Mouse (Mus musculus): ENCODE data around the gene Xylt1. TPM values are rescaled to one million over a fixed set of nuclear protein-coding genes. Genes with fewer than 3 reads are reported as not detected.

Xylt1 gene
- polyA plus RNA-seq, 1 experiment, result 2.7 TPM

- no peak for DNase-seq
- WGBS, result 30% methylated on average over 5 of the region's 5 CpGs
- Histone ChIP-seq H3K4me1 (ENCODE audit: control insufficient read depth, insufficient read depth, low read length) (0 out of 2 replicates have a peak, but pooled peaks cover 2% of the 10 kb centered on the region), H3K4me3 (replicated peaks; ENCODE audit: extremely low read depth, low read depth, low read length) (no peak overlapping the region)
- TF ChIP-seq POLR2A (IDR thresholded peaks at IDR 0.05; ENCODE audit: borderline replicate concordance, extremely low read depth, low read depth, low read length) (no peak), CTCF (IDR thresholded peaks at IDR 0.05; ENCODE audit: insufficient read depth, low read length) (no peak)
Observed at GRCm38 (mm10) chr7:117412405-117412804, 31.6 kb downstream of the Xylt1 start.

GRCm38 (mm10) chr7:117414341-117415008 lies 33.7 kb downstream of the Xylt1 start:
- 76% methylated on average over 12 of the region's 12 CpGs for WGBS
- H3K4me3 ChIP-seq (replicated peaks; ENCODE audit: extremely low read depth, low read depth, low read length), result no peak overlapping the region
- TF ChIP-seq POLR2A (IDR thresholded peaks at IDR 0.05; ENCODE audit: borderline replicate concordance, extremely low read depth, low read depth, low read length) (no peak), CTCF (IDR thresholded peaks at IDR 0.05; ENCODE audit: insufficient read depth, low read length) (no peak)
- no peak for DNase-seq
- H3K4me1 ChIP-seq (ENCODE audit: control insufficient read depth, insufficient read depth, low read length), result 0 out of 2 replicates have a peak, but pooled peaks cover 2% of the 10 kb centered on the region

GRCm38 (mm10) chr7:117415009-117415363 lies 34.2 kb downstream of the Xylt1 start:
- no peak overlapping the region for H3K4me3 ChIP-seq (replicated peaks; ENCODE audit: extremely low read depth, low read depth, low read length)
- WGBS, result 74% methylated on average over 8 of the region's 8 CpGs
- TF ChIP-seq POLR2A (IDR thresholded peaks at IDR 0.05; ENCODE audit: borderline replicate concordance, extremely low read depth, low read depth, low read length) (no peak), CTCF (IDR thresholded peaks at IDR 0.05; ENCODE audit: insufficient read depth, low read length) (no peak)
- 0 out of 2 replicates have a peak, but pooled peaks cover 2% of the 10 kb centered on the region for H3K4me1 ChIP-seq (ENCODE audit: control insufficient read depth, insufficient read depth, low read length)
- no peak for DNase-seq

- no peak for DNase-seq
- no peak overlapping the region for H3K4me3 ChIP-seq (replicated peaks; ENCODE audit: extremely low read depth, low read depth, low read length)
- 37% methylated on average over 5 of the region's 5 CpGs for WGBS
- 0 out of 2 replicates have a peak, but pooled peaks cover 2% of the 10 kb centered on the region for H3K4me1 ChIP-seq (ENCODE audit: control insufficient read depth, insufficient read depth, low read length)
- TF ChIP-seq POLR2A (IDR thresholded peaks at IDR 0.05; ENCODE audit: borderline replicate concordance, extremely low read depth, low read depth, low read length) (no peak), CTCF (IDR thresholded peaks at IDR 0.05; ENCODE audit: insufficient read depth, low read length) (no peak)
Observed at GRCm38 (mm10) chr7:117419041-117419440, 38.3 kb downstream of the Xylt1 start.

- TF ChIP-seq CTCF (IDR thresholded peaks at IDR 0.05; ENCODE audit: insufficient read depth, low read length), result no peak
- no peak for TF ChIP-seq POLR2A (IDR thresholded peaks at IDR 0.05; ENCODE audit: borderline replicate concordance, extremely low read depth, low read depth, low read length)
- no peak overlapping the region for H3K4me3 ChIP-seq (replicated peaks; ENCODE audit: extremely low read depth, low read depth, low read length)
- DNase-seq, result no peak
- WGBS, result 83% methylated on average over 2 of the region's 2 CpGs
- 0 out of 2 replicates have a peak, but pooled peaks cover 2% of the 10 kb centered on the region for H3K4me1 ChIP-seq (ENCODE audit: control insufficient read depth, insufficient read depth, low read length)
Observed at GRCm38 (mm10) chr7:117419846-117420245, 39.1 kb downstream of the Xylt1 start.

GRCm38 (mm10) chr7:117420301-117420700 lies 39.5 kb downstream of the Xylt1 start:
- DNase-seq, result no peak
- no peak overlapping the region for H3K4me3 ChIP-seq (replicated peaks; ENCODE audit: extremely low read depth, low read depth, low read length)

GRCm38 (mm10) chr7:117420836-117421566 lies 40.2 kb downstream of the Xylt1 start:
- Histone ChIP-seq H3K4me1 (ENCODE audit: control insufficient read depth, insufficient read depth, low read length) (no peaks in the 10 kb centered on the region), H3K4me3 (replicated peaks; ENCODE audit: extremely low read depth, low read depth, low read length) (no peak overlapping the region)
- no peak for DNase-seq
- no peak for TF ChIP-seq POLR2A (IDR thresholded peaks at IDR 0.05; ENCODE audit: borderline replicate concordance, extremely low read depth, low read depth, low read length)
- 82% methylated on average over 11 of the region's 11 CpGs for WGBS

More at GRCm38 (mm10) chr7:117420301-117420700, 39.5 kb downstream of the Xylt1 start:
- no peaks in the 10 kb centered on the region for H3K4me1 ChIP-seq (ENCODE audit: control insufficient read depth, insufficient read depth, low read length)
- no peak for TF ChIP-seq POLR2A (IDR thresholded peaks at IDR 0.05; ENCODE audit: borderline replicate concordance, extremely low read depth, low read depth, low read length)
- TF ChIP-seq CTCF (IDR thresholded peaks at IDR 0.05; ENCODE audit: insufficient read depth, low read length), result no peak

GRCm38 (mm10) chr7:117424841-117425240 lies 44.1 kb downstream of the Xylt1 start:
- no peak overlapping the region for H3K4me3 ChIP-seq (replicated peaks; ENCODE audit: extremely low read depth, low read depth, low read length)
- no peak for DNase-seq
- 71% methylated on average over 4 of the region's 4 CpGs for WGBS
- TF ChIP-seq CTCF (IDR thresholded peaks at IDR 0.05; ENCODE audit: insufficient read depth, low read length) (no peak), POLR2A (IDR thresholded peaks at IDR 0.05; ENCODE audit: borderline replicate concordance, extremely low read depth, low read depth, low read length) (no peak)
- no peaks in the 10 kb centered on the region for H3K4me1 ChIP-seq (ENCODE audit: control insufficient read depth, insufficient read depth, low read length)

- 90% methylated on average over 4 of the region's 4 CpGs for WGBS
- DNase-seq, result no peak
- TF ChIP-seq POLR2A (IDR thresholded peaks at IDR 0.05; ENCODE audit: borderline replicate concordance, extremely low read depth, low read depth, low read length), result no peak
- no peak for TF ChIP-seq CTCF (IDR thresholded peaks at IDR 0.05; ENCODE audit: insufficient read depth, low read length)
- Histone ChIP-seq H3K4me1 (ENCODE audit: control insufficient read depth, insufficient read depth, low read length) (no peaks in the 10 kb centered on the region), H3K4me3 (replicated peaks; ENCODE audit: extremely low read depth, low read depth, low read length) (no peak overlapping the region)
Observed at GRCm38 (mm10) chr7:117426366-117426765, 45.6 kb downstream of the Xylt1 start.
